Mouse (Mus musculus) embryo, embryonic 11 days (tissue): ENCODE measurements at regions not wholly inside any gene's neighbourhood (a gene's known extent, or its start where the extent isn't known, plus 50 kb on each side); places are given as distances from the start of the nearest gene placed in this dataset.

Experiments used
- DNase-seq: peaks from one replicate; pipeline ENCODE4 v3.0.0-alpha.2; 2015

GRCm38 (mm10) chr13:6060229-6060845, 199.1 kb downstream of the Klf6 start:
- no peak for DNase-seq

GRCm38 (mm10) chr13:6062305-6062704, 201.0 kb downstream of the Klf6 start:
- no peak for DNase-seq

- DNase-seq = no peak
Measured at GRCm38 (mm10) chr13:6062729-6063386, 201.6 kb downstream of the Klf6 start.

GRCm38 (mm10) chr13:6076978-6077825, 215.9 kb downstream of the Klf6 start:
- no peak for DNase-seq

- no peak for DNase-seq
Measured at GRCm38 (mm10) chr13:6085891-6086290, 224.6 kb downstream of the Klf6 start.

- no peak for DNase-seq
Measured at GRCm38 (mm10) chr13:6109018-6109657, 247.9 kb downstream of the Klf6 start.

- no peak for DNase-seq
Measured at GRCm38 (mm10) chr13:6119703-6120102, 258.4 kb downstream of the Klf6 start.

- DNase-seq = no peak
Measured at GRCm38 (mm10) chr13:6127311-6127710, 266.0 kb downstream of the Klf6 start.

GRCm38 (mm10) chr13:6128903-6129302, 267.6 kb downstream of the Klf6 start:
- DNase-seq = no peak

- no peak for DNase-seq
Measured at GRCm38 (mm10) chr13:6131363-6131762, 270.1 kb downstream of the Klf6 start.

- no peak for DNase-seq
Measured at GRCm38 (mm10) chr13:6137170-6137569, 275.9 kb downstream of the Klf6 start.

GRCm38 (mm10) chr13:6142771-6143170, 281.5 kb downstream of the Klf6 start:
- DNase-seq = no peak

GRCm38 (mm10) chr13:6153657-6154056, 292.4 kb downstream of the Klf6 start:
- no peak for DNase-seq

GRCm38 (mm10) chr13:6156191-6156590, 294.9 kb downstream of the Klf6 start:
- no peak for DNase-seq

- DNase-seq = peak; percentile 36
Measured at GRCm38 (mm10) chr13:6157029-6157428, 295.7 kb downstream of the Klf6 start.

- DNase-seq = peak; percentile 72
Measured at GRCm38 (mm10) chr13:6157946-6158345, 296.7 kb downstream of the Klf6 start.

GRCm38 (mm10) chr13:6159412-6159811, 298.1 kb downstream of the Klf6 start:
- DNase-seq = peak; percentile 53

- DNase-seq = no peak
Measured at GRCm38 (mm10) chr13:6165916-6166315, 304.6 kb downstream of the Klf6 start.

GRCm38 (mm10) chr13:6167055-6167761, 305.9 kb downstream of the Klf6 start:
- no peak for DNase-seq

- no peak for DNase-seq
Measured at GRCm38 (mm10) chr13:6173095-6173494, 311.8 kb downstream of the Klf6 start.

GRCm38 (mm10) chr13:6178362-6179070, 317.2 kb downstream of the Klf6 start:
- no peak for DNase-seq

GRCm38 (mm10) chr13:6189133-6189532, 327.9 kb downstream of the Klf6 start:
- DNase-seq = no peak
